Mouse (Mus musculus) forebrain, embryonic 11.5 days (tissue): ENCODE data around the gene Sprn. TPM values are rescaled to one million over a fixed set of nuclear protein-coding genes. Genes with fewer than 3 reads are reported as not detected.
A peak's percentile ranks its signal among the peaks of the same experiment; 100 is the strongest.

ENCODE experiments used
- ATAC-seq: fragments of 200-750 bp; cut with Nextera tagmentation; replicated peaks from 2 replicates; pipeline ENCODE4 v1.8.0; 2017; ENCODE audit warnings: moderate TSS enrichment; ENCODE audit not compliant: low FRiP score
- DNase-seq: peaks from one replicate; pipeline ENCODE4 v3.0.0-alpha.2; 2017; ENCODE audit warnings: low spot score
- H3K27ac ChIP-seq: fragments of 300-500 bp; sonication (generic); 2 replicates; pipeline ENCODE4 v1.5.1; 2014; ENCODE audit warnings: low read depth, low read length
- H3K27me3 ChIP-seq: fragments of 300-500 bp; sonication (generic); 2 replicates; pipeline ENCODE4 v1.6.1; 2014; ENCODE audit warnings: mild to moderate bottlenecking, low read length, mixed read lengths; ENCODE audit not compliant: control insufficient read depth, insufficient read depth
- H3K36me3 ChIP-seq: fragments of 300-500 bp; sonication (generic); 2 replicates; pipeline ENCODE4 v1.6.1; 2014; ENCODE audit warnings: mild to moderate bottlenecking, low read length, moderate library complexity, mixed read lengths; ENCODE audit not compliant: control insufficient read depth, insufficient read depth
- H3K4me1 ChIP-seq: fragments of 300-500 bp; sonication (generic); replicated peaks from 2 replicates; pipeline ENCODE4 v1.6.1; 2014; ENCODE audit warnings: low read length, mixed read lengths; ENCODE audit not compliant: control insufficient read depth, insufficient read depth
- H3K4me2 ChIP-seq: fragments of 300-500 bp; sonication (generic); 2 replicates; pipeline ENCODE4 v1.6.1; 2014; ENCODE audit warnings: low read depth, mild to moderate bottlenecking, low read length, moderate library complexity, mixed read lengths; ENCODE audit not compliant: severe bottlenecking
- H3K4me3 ChIP-seq: fragments of 300-500 bp; sonication (generic); 2 replicates; pipeline ENCODE4 v1.5.1; 2014; ENCODE audit warnings: low read depth, low read length
- H3K9ac ChIP-seq: fragments of 300-500 bp; sonication (generic); 2 replicates; pipeline ENCODE4 v1.6.1; 2014; ENCODE audit warnings: low read length
- H3K9me3 ChIP-seq: fragments of 300-500 bp; sonication (generic); 2 replicates; pipeline ENCODE4 v1.6.1; 2016; ENCODE audit warnings: low read length, mixed read lengths; ENCODE audit not compliant: control insufficient read depth
- WGBS: fragments of 180-500 bp; shearing (Covaris S2); extraction: QIAGEN DNeasy Blood & Tissue Kit; methylation state at CpG from one replicate; pipeline ENCODE4 v1.1.7; 2014; 5-methylcytosine and 5-hydroxymethylcytosine counted together
- polyA plus RNA-seq: library from polyadenylated mRNA; unstranded; fragments of >200 nt; fragmentation: Nextera tagmentation; extraction: Ambion mirVana; gene quantifications from 2 replicates; pipeline ENCODE4 v1.2.1, GENCODE M21; 2014

Sprn gene
- 0.68 and 0.71 TPM in 2 replicates for polyA plus RNA-seq

GRCm38 (mm10) chr7:140154218-140154927 lies at the start of gene Sprn:
Gene Sprn, minus strand, starts transcription at chr7:140154877.
- Histone ChIP-seq H3K27me3 (peaks cover 21% of the 10 kb centered on the region), H3K4me2 (peak within 1 kb of the TSS; percentile 54), H3K4me3 (peak within 1 kb of the TSS; percentile 27), H3K4me1 (peaks cover 9% of the 10 kb centered on the region), H3K9me3 (no peaks in the 10 kb centered on the region), H3K9ac (peak within 1 kb of the TSS; percentile 55), H3K27ac (no peak within 1 kb of the TSS), H3K36me3 (no peaks in the 10 kb centered on the region)
- 2% methylated on average over 28 of the region's 28 CpGs for WGBS
- ATAC-seq (peak; percentile 49; the same call in 1 of the 2 replicates), DNase-seq (no peak)

- peak; percentile 19 for DNase-seq
- Histone ChIP-seq H3K27me3 (no peaks in the 10 kb centered on the region), H3K4me3 (no peak overlapping the region), H3K9ac (no peak overlapping the region), H3K27ac (no peak overlapping the region), H3K9me3 (no peaks in the 10 kb centered on the region), H3K36me3 (no peaks in the 10 kb centered on the region), H3K4me2 (no peak overlapping the region), H3K4me1 (no peaks in the 10 kb centered on the region)
- WGBS: 90% methylated on average over 4 of the region's 4 CpGs
- ATAC-seq: no peak
Observed at GRCm38 (mm10) chr7:140201090-140201489, 46.4 kb upstream of the Sprn start.

GRCm38 (mm10) chr7:140196002-140196401 lies 41.3 kb upstream of the Sprn start:
- no peaks in the 10 kb centered on the region for H3K9me3 ChIP-seq
- no peaks in the 10 kb centered on the region for H3K36me3 ChIP-seq
- no peaks in the 10 kb centered on the region for H3K4me1 ChIP-seq
- no peaks in the 10 kb centered on the region for H3K27me3 ChIP-seq
- no peak overlapping the region for H3K9ac ChIP-seq
- no peak overlapping the region for H3K4me3 ChIP-seq
- DNase-seq (no peak), ATAC-seq (no peak)
- H3K4me2 ChIP-seq: no peak overlapping the region
- no peak overlapping the region for H3K27ac ChIP-seq
- 87% methylated on average over 8 of the region's 8 CpGs for WGBS

GRCm38 (mm10) chr7:140194031-140194430 lies 39.4 kb upstream of the Sprn start:
- Histone ChIP-seq H3K4me3 (no peak overlapping the region), H3K9ac (no peak overlapping the region), H3K9me3 (no peaks in the 10 kb centered on the region), H3K4me1 (no peaks in the 10 kb centered on the region), H3K36me3 (no peaks in the 10 kb centered on the region), H3K27ac (no peak overlapping the region), H3K27me3 (no peaks in the 10 kb centered on the region), H3K4me2 (no peak overlapping the region)
- ATAC-seq (no peak), DNase-seq (no peak)
- 92% methylated on average over 4 of the region's 4 CpGs for WGBS

GRCm38 (mm10) chr7:140192851-140193250 lies 38.2 kb upstream of the Sprn start:
- H3K27me3 ChIP-seq: no peaks in the 10 kb centered on the region
- H3K4me1 ChIP-seq: no peaks in the 10 kb centered on the region
- 90% methylated on average over 2 of the region's 2 CpGs for WGBS
- no peak overlapping the region for H3K4me3 ChIP-seq
- DNase-seq (no peak), ATAC-seq (no peak)
- H3K9ac ChIP-seq: no peak overlapping the region
- no peaks in the 10 kb centered on the region for H3K36me3 ChIP-seq
- H3K4me2 ChIP-seq: no peak overlapping the region
- no peaks in the 10 kb centered on the region for H3K9me3 ChIP-seq
- no peak overlapping the region for H3K27ac ChIP-seq

- H3K27ac ChIP-seq: no peak overlapping the region
- H3K9ac ChIP-seq: no peak overlapping the region
- 61% methylated on average over 2 of the region's 2 CpGs for WGBS
- no peaks in the 10 kb centered on the region for H3K36me3 ChIP-seq
- DNase-seq (no peak), ATAC-seq (no peak)
- no peak overlapping the region for H3K4me3 ChIP-seq
- no peaks in the 10 kb centered on the region for H3K27me3 ChIP-seq
- no peaks in the 10 kb centered on the region for H3K4me1 ChIP-seq
- no peaks in the 10 kb centered on the region for H3K9me3 ChIP-seq
- H3K4me2 ChIP-seq: no peak overlapping the region
Observed at GRCm38 (mm10) chr7:140192445-140192844, 37.8 kb upstream of the Sprn start.

- Histone ChIP-seq H3K36me3 (no peaks in the 10 kb centered on the region), H3K4me1 (no peaks in the 10 kb centered on the region), H3K4me2 (no peak overlapping the region), H3K4me3 (no peak overlapping the region), H3K9ac (no peak overlapping the region), H3K9me3 (no peaks in the 10 kb centered on the region), H3K27ac (no peak overlapping the region), H3K27me3 (no peaks in the 10 kb centered on the region)
- ATAC-seq: no peak
- WGBS: 85% methylated on average over 1 of the region's 1 CpGs
- no peak for DNase-seq
Observed at GRCm38 (mm10) chr7:140190435-140190834, 35.8 kb upstream of the Sprn start.

- 62% methylated on average over 4 of the region's 4 CpGs for whole genome bisulfite sequencing
- Histone ChIP-seq H3K27me3 (no peaks in the 10 kb centered on the region), H3K4me3 (no peak overlapping the region), H3K36me3 (no peaks in the 10 kb centered on the region), H3K9ac (no peak overlapping the region), H3K9me3 (no peaks in the 10 kb centered on the region), H3K4me1 (no peaks in the 10 kb centered on the region), H3K27ac (no peak overlapping the region), H3K4me2 (no peak overlapping the region)
- ATAC-seq: no peak
- peak; percentile 40 for DNase-seq
Observed at GRCm38 (mm10) chr7:140188391-140189328, 34.0 kb upstream of the Sprn start.
